Mouse (Mus musculus) hindbrain, embryonic 10.5 days (tissue): Measurements from ENCODE around the gene Pgap2. TPM values are rescaled to one million over a fixed set of nuclear protein-coding genes. Genes with fewer than 3 reads are reported as not detected.

ENCODE experiments used
- DNase-seq: peaks from one replicate; pipeline ENCODE4 v3.0.0-alpha.2; 2017; ENCODE audit warnings: low spot score
- H3K27ac ChIP-seq: fragments of 300-500 bp; sonication (generic); 2 replicates; pipeline ENCODE4 v1.5.1; 2016; ENCODE audit warnings: mild to moderate bottlenecking, moderate library complexity
- H3K27me3 ChIP-seq: fragments of 300-500 bp; sonication (generic); 2 replicates; pipeline ENCODE4 v1.6.1; 2016; ENCODE audit warnings: mild to moderate bottlenecking; ENCODE audit not compliant: poor library complexity, insufficient read depth, severe bottlenecking
- H3K36me3 ChIP-seq: fragments of 300-500 bp; sonication (generic); 2 replicates; pipeline ENCODE4 v1.6.1; 2016; ENCODE audit warnings: mild to moderate bottlenecking, moderate library complexity
- H3K4me1 ChIP-seq: fragments of 300-500 bp; sonication (generic); replicated peaks from 2 replicates; pipeline ENCODE4 v1.6.1; 2016; ENCODE audit warnings: mild to moderate bottlenecking
- H3K4me3 ChIP-seq: fragments of 300-500 bp; sonication (generic); 2 replicates; pipeline ENCODE4 v1.5.1; 2016; ENCODE audit warnings: mild to moderate bottlenecking, moderate library complexity
- H3K9me3 ChIP-seq: fragments of 300-500 bp; sonication (generic); 2 replicates; pipeline ENCODE4 v1.6.1; 2016; ENCODE audit warnings: mild to moderate bottlenecking, moderate library complexity
- WGBS: fragments of 180-500 bp; shearing (Covaris S2); methylation state at CpG from one replicate; pipeline ENCODE4 v1.1.7; 2016; 5-methylcytosine and 5-hydroxymethylcytosine counted together
- polyA plus RNA-seq: library from polyadenylated mRNA; unstranded; fragments of >200 nt; fragmentation: Nextera tagmentation; extraction: Ambion mirVana; gene quantifications from 2 replicates; pipeline ENCODE4 v1.2.1, GENCODE M21; 2016

Pgap2 gene
- 44.2 and 51.6 TPM in 2 replicates for polyA plus RNA-seq

DNA sequence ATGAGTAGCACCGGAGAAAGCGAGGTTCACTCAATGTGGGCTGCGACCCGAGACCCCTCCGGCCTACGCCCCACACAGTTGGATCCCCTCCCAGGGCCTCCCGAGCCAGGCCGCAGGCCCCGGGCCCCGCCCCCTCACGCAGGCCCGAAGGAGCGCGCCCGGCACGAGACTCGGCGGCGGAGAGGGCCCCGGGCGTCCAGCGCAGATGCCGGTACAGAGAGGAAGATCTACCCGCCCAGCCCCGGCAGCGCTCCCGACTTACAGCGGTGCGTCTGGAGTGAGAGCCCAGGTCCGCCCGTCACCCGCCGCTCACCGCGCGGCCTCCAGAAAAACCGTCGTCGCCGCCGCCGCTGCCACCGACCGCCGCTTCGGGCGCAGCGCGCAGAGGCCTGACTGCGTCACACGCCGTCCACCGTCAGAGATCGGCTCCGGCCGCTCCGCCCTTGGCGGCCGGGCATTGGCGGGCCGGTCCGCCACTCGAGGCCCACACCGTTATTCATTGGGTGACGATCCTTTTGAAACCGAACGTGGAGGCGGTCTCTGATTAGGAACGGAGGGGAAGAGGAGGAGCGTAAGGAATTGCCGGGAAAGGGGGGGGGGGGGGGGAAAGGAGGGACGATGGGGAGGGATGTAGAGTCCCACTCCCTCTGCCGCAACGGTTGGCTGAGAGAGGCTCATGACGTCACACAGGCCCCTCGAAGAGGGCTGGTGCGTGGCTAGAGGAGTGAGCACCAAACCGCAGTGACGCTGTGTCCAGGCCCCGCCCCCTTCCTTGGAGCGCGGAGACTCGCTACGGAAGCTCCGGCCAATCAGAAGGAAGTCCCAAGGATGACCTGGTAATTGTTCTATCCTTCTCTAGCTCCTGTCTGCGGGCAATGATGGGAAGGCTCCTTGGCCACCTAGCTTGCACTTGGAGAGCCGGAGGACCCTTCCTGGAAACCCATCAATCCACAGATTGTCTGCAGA, at the start of gene Pgap2, which contains the start of gene Nup98:
TSS of gene Pgap2 (plus strand) at position 453 of the 966 bp plus-strand sequence.
TSS of gene Nup98 (minus strand) at position 421 of the 966 bp plus-strand sequence.
- Histone ChIP-seq H3K27ac (peak within 1 kb of the TSS; percentile 96), H3K9me3 (no peaks in the 10 kb centered on the region), H3K27me3 (no peaks in the 10 kb centered on the region), H3K36me3 (no peaks in the 10 kb centered on the region), H3K4me1 (peaks cover 20% of the 10 kb centered on the region), H3K4me3 (peak within 1 kb of the TSS; percentile 71)
- WGBS = under 1% methylated on average over 87 of the region's 87 CpGs
- peak; percentile 100 for DNase-seq

- Histone ChIP-seq H3K36me3 (peaks cover 88% of the 10 kb centered on the region), H3K9me3 (no peaks in the 10 kb centered on the region), H3K27me3 (no peaks in the 10 kb centered on the region), H3K4me1 (no peaks in the 10 kb centered on the region), H3K4me3 (no peak overlapping the region), H3K27ac (no peak overlapping the region)
- no peak for DNase-seq
Measured at GRCm38 (mm10) chr7:102170300-102170699, 39.7 kb upstream of the Pgap2 start.

DNA sequence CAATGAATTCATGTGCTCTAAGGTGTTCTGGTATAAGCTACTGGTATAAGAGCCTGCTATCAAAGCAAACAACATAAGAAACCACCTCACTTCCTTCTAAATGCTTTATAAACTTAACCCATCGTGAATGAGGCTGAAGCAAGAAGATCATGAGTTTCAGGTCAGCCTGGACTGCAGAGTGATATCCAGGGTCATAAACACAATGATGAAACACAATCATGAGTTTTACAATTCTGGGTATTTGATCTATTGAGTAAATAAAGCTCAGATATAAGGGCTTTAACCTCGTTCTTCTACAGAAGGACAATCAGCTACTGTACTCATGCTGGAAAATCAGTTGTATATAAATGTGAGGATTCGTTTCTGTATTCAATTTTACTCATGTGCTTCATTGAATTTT, 26.2 kb upstream of the Pgap2 start:
- Histone ChIP-seq H3K4me3 (no peak overlapping the region), H3K4me1 (no peaks in the 10 kb centered on the region), H3K27me3 (no peaks in the 10 kb centered on the region), H3K27ac (no peak overlapping the region), H3K9me3 (no peaks in the 10 kb centered on the region), H3K36me3 (peaks cover 95% of the 10 kb centered on the region)
- WGBS = 92% methylated on average over 3 of the region's 3 CpGs
- DNase-seq = no peak

DNA sequence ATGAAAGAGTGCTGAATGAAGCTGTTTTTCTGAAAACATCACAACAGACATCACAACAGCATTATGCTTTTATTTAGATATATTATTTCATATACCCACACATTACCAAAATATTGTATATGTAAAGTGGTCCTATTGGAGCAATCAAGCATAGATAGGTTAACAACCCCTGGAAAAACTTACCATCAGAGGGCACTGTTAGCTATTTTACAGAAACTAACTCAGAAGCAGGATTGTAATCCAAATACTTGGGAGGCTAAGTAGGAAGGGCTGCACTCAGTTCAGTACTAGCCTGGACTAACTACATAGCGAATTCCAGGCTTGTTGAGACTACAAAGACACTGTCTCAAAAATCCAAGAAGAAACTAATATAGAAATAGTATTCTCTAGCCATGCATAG, 17.7 kb upstream of the Pgap2 start:
- 91% methylated on average over 1 of the region's 1 CpGs for WGBS
- Histone ChIP-seq H3K4me3 (no peak overlapping the region), H3K9me3 (no peaks in the 10 kb centered on the region), H3K27ac (no peak overlapping the region), H3K4me1 (no peaks in the 10 kb centered on the region), H3K36me3 (peaks cover 81% of the 10 kb centered on the region), H3K27me3 (no peaks in the 10 kb centered on the region)
- no peak for DNase-seq

DNA sequence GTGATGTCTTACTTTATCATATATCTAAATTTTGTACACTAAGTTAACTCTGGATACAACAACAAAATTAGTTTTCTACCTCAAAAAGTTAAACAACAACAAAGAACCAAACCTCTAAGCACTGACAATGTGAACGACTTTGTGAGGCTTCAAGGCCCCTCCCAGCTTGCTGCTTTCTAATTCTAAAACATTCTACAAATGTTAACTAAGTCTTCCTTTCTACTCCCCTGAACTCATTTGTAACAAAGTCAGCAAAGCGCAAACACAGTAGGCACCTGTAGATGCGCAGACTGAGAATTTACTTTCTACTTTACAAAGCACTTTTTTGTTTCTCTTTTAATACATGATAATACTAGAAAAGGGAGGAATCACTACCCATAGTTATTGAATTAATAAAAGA, 9.4 kb upstream of the Pgap2 start:
- WGBS = 79% methylated on average over 3 of the region's 3 CpGs
- Histone ChIP-seq H3K4me1 (no peaks in the 10 kb centered on the region), H3K9me3 (no peaks in the 10 kb centered on the region), H3K36me3 (peaks cover 7% of the 10 kb centered on the region), H3K27me3 (no peaks in the 10 kb centered on the region), H3K27ac (no peak overlapping the region), H3K4me3 (no peak overlapping the region)
- DNase-seq = no peak

GRCm38 (mm10) chr7:102200996-102201785, 8.8 kb upstream of the Pgap2 start:
- Histone ChIP-seq H3K9me3 (no peaks in the 10 kb centered on the region), H3K4me1 (no peaks in the 10 kb centered on the region), H3K27me3 (no peaks in the 10 kb centered on the region), H3K36me3 (peaks cover 7% of the 10 kb centered on the region), H3K27ac (no peak overlapping the region), H3K4me3 (no peak overlapping the region)
- no peak for DNase-seq

DNA sequence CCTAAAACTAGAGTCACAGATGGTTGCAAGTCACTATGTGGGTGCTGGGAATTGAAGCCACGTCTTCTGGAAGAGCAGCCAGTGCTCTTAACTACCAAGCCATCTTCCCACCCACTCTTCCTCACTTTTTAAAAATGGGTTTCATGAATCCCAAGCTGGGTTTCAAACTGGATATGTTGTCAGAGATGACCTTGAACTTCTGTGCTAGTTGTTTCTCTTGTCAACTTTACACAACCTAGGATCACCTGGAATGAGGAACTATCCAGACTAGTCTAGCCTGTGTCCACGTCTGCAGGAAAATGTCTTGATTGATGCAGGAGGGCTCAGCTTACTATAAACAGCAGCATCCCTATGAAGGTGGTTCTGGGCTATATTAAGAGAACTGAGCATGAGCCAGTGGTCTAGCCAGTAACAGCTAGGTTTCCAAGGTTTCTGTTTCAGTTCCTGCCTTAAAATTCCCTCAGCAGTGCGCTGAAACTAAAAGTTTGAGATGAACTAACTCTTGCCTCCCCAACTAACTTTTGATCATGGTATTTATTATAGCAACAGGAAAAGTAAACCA, 5.6 kb upstream of the Pgap2 start:
- Histone ChIP-seq H3K9me3 (no peaks in the 10 kb centered on the region), H3K27ac (no peak overlapping the region), H3K4me3 (no peak overlapping the region), H3K4me1 (peaks cover 17% of the 10 kb centered on the region), H3K36me3 (peaks cover 7% of the 10 kb centered on the region), H3K27me3 (no peaks in the 10 kb centered on the region)
- no peak for DNase-seq
- 85% methylated on average over 3 of the region's 3 CpGs for WGBS

DNA sequence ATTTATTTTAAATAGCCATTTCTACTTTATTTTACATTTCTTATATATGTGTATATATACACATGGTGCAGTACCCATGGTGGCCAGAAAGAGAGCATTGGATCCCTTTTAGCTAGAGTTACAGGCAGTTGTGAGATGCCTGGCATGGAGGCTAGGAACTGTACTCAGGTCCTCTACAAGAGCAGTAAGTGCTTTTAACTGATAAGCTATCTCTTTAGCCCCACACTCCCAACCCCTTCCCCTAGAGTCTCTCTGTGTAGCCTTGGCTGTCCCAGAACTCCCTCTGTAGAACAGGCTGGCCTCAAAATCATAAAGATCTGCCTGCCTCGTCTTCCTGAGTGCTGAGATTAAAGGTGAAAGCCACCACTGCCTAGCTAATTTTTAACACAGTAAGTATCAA, 4.4 kb upstream of the Pgap2 start:
- H3K4me3 ChIP-seq = no peak overlapping the region
- 98% methylated on average over 1 of the region's 1 CpGs for WGBS

GRCm38 (mm10) chr7:102208806-102209363, 1.1 kb upstream of the Pgap2 start:
- WGBS = 56% methylated on average over 4 of the region's 4 CpGs
- Histone ChIP-seq H3K36me3 (peaks cover 7% of the 10 kb centered on the region), H3K4me3 (peak overlapping the region; percentile 71), H3K9me3 (no peaks in the 10 kb centered on the region), H3K4me1 (peaks cover 20% of the 10 kb centered on the region), H3K27ac (peak overlapping the region; percentile 96; the same call in 1 of the 2 replicates), H3K27me3 (no peaks in the 10 kb centered on the region)
- no peak for DNase-seq

More for the DNA sequence above, 4.4 kb upstream of the Pgap2 start:
- no peak for DNase-seq
- Histone ChIP-seq H3K4me1 (peaks cover 18% of the 10 kb centered on the region), H3K27ac (no peak overlapping the region), H3K9me3 (no peaks in the 10 kb centered on the region), H3K27me3 (no peaks in the 10 kb centered on the region), H3K36me3 (peaks cover 7% of the 10 kb centered on the region)

DNA sequence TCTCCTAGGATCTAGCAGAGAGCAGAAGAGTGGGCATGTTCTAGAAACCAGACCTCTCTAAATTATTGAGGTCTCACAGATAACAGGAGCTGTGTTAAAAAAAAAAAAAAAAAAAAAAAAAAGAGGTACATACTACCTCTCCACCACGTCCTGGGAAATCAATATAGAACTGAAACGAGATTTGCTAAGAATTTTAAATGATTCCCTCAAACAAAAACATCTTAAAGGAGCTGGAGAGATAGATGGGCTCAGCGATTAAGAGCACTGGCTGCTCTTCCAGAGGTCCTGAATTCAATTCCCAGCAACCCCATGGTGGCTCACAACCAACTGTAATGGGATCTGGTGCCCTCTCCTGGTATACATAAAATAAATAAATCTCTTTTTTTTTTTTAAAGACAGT, 1.1 kb downstream of the Pgap2 start:
- Histone ChIP-seq H3K27ac (peak overlapping the region; percentile 96), H3K4me3 (peak overlapping the region; percentile 71), H3K36me3 (no peaks in the 10 kb centered on the region), H3K9me3 (no peaks in the 10 kb centered on the region), H3K27me3 (no peaks in the 10 kb centered on the region), H3K4me1 (peaks cover 20% of the 10 kb centered on the region)
- WGBS = 62% methylated on average over 3 of the region's 3 CpGs
- no peak for DNase-seq

GRCm38 (mm10) chr7:102221899-102222298, 11.9 kb downstream of the Pgap2 start:
- 56% methylated on average over 1 of the region's 1 CpGs for WGBS
- no peak for DNase-seq
- H3K4me3 ChIP-seq = peak overlapping the region; percentile 74
- no peaks in the 10 kb centered on the region for H3K9me3 ChIP-seq
- H3K27me3 ChIP-seq = no peaks in the 10 kb centered on the region
- H3K27ac ChIP-seq = peak overlapping the region; percentile 67
- peaks cover 10% of the 10 kb centered on the region for H3K36me3 ChIP-seq
- peaks cover 14% of the 10 kb centered on the region for H3K4me1 ChIP-seq

GRCm38 (mm10) chr7:102222336-102222735, 12.3 kb downstream of the Pgap2 start:
- Histone ChIP-seq H3K36me3 (peaks cover 13% of the 10 kb centered on the region), H3K4me3 (peak overlapping the region; percentile 74), H3K27me3 (no peaks in the 10 kb centered on the region), H3K27ac (peak overlapping the region; percentile 87), H3K9me3 (no peaks in the 10 kb centered on the region), H3K4me1 (peaks cover 14% of the 10 kb centered on the region)
- WGBS = 1% methylated on average over 11 of the region's 13 CpGs
- peak; percentile 70 for DNase-seq
